Mouse (Mus musculus): ENCODE data around the gene Itsn1.

GRCm38 (mm10) chr16:91765121-91765815, 36.2 kb downstream of the Itsn1 start:
- TF ChIP-seq CTCF (IDR thresholded peaks at IDR 0.05; ENCODE audit: low read depth) (no peak), EP300 (IDR thresholded peaks at IDR 0.05; ENCODE audit: low read depth) (no peak)

All from liver, embryonic 14.5 days (tissue).